Mouse (Mus musculus): ENCODE measurements around the gene Liph.

Liph gene

DNA sequence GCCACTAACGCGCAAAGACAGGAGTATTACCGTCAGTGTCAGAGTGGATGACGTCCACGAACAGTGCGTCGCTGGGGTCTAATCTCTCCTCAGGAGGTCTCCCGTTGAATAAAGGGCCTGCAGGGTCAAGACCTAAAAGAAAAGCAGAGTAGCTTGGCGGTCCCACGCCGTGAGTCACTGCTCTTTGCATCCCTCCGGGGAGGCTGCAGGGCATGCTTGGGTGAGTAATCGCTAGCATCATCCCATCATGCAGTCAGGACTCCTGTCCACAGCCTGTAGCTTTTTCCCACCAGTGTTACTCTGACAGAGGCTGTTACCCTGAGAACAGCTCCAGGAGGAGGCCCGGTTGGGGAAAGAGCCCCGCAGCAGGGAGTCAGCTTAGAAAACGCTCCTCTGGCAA lies 19.3 kb downstream of the Liph start:
- peak; percentile 33 for DNase-seq (ENCODE audit: low read depth, low spot score)

GRCm38 (mm10) chr16:21971446-21971845 lies 24.0 kb downstream of the Liph start:
- DNase-seq (ENCODE audit: low read depth, low spot score): no peak

GRCm38 (mm10) chr16:21970536-21970935 lies 24.9 kb downstream of the Liph start:
- no peak for DNase-seq (ENCODE audit: low read depth, low spot score)

DNA sequence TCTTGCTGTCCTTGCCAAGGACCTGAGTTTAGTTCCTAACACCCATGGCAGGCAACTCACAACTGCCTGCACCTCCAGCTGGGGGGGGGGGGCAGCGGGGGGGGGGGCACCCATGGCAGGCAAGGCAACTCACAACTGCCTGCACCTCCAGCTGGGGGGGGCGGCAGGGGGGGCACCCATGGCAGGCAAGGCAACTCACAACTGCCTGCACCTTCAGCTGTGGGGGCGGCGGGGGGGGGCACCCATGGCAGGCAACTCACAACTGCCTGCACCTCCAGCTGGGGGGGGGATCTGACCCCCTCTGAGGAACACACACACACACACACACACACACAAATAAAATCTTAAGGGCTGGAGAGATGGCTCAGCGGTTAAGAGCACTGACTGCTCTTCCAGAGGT lies 25.6 kb downstream of the Liph start:
- no peak for DNase-seq (ENCODE audit: low read depth, low spot score)

DNA sequence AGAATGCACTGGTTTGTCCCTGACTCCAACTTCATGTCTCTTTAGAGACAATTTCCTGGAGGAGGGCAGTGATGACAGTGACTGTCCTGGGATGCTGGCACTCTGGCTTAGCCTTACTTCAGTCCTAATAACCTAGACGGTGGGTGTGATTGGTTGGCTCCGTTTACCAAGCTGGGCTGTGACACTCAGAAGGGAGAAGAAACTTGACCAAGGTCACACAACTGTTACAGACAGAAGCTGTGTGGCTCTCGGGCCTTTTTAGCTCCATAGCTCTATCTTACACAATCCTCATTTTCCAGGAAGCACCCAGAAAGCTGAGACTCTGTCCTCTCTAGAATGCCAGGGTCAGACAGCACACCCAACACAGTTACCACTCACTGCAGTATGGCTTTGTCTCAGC lies 29.9 kb downstream of the Liph start:
- DNase-seq (ENCODE audit: low read depth, low spot score): no peak

GRCm38 (mm10) chr16:21955591-21955990 lies 39.9 kb downstream of the Liph start:
- no peak for DNase-seq (ENCODE audit: low read depth, low spot score)

DNA sequence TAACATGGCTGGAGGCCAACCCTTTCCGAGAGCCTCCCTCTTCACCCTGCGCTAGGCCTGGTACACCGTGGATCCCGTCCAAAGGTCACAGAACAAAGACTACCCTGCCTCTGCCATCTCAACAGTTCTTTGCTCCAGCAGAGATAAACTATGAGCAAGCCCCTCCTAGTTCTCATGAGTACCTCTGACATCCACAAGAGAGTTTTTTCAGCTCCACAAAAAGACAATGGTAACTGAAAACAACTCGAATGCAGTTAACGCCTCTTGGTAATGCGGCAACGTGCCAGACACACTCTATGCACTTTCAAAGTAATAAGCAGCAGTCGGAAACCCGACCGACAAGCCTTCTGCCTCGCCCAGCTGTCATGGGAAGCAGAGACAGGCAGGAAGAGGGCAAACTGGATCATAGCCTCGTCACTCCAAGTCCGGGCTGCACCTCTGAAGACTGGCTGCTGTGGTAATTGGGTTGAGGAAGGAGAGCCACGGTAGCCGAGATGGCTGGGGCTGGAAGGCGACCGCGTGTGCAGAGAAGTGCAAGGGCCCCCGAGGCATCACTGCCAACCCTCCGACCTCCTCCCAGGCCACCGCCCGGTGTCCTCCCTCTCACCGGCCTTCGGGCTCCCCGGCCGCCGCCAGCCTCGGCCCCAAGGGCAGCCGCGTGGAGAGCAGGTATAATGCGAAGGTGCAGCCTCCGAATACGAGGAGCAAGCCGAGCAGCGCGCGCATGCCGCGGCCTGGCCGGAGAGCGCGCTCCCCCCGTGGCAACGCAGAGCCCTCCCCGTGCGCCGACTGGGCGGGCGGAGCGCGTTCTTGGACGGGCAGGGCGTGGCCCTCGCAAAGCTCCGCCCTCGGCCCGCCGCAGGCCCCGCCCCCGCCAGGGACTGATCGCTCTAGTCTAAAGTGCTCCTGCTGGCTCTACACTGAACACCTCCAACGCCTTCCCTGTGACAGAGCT lies 48.4 kb downstream of the Liph start, which contains the start of gene Tmem41a:
Gene Tmem41a (minus strand): TSS at position 792 of the 955 bp plus-strand sequence.
- DNase-seq (ENCODE audit: low read depth, low spot score): peak; percentile 96

DNA sequence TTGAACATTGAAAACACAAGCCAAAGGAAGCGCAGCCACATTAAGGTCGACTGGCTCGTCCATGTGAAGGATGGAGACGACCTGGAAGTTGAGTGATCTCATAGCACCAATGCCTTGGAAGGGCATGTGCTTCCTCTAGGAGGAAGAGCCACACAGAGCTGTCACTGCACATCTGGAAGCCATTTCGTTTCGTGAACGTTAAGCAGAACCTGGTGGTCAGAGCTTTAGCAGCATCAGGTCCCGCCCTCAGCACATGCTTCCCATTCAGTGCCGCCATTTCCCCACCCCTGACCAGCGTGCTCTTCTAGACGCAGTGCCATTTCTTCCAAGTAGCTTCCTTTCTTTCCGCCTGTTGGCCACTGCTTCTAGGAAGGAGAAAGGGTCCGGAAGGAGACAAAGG lies 67.0 kb downstream of the Liph start:
- DNase-seq (ENCODE audit: low read depth, low spot score): no peak

DNA sequence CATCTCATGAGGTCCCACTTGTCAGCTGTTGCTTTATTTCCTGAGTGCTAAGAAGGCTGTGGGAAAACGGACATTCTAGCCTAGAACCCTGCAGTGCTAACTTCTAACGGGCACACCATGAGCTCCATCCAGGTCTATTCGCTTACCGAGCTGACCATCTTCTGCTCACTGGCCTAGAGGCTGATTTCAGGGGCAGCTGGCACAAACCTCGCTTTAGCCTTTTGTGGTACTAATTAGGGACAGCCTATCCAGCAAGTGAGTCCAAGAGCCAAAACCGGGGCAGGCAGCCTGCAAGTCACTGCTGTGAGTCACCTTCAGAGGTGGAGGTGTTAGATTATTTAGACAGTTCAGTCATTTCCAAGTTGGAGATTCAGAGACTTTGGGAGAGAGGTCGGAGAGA lies 78.8 kb downstream of the Liph start:
- DNase-seq (ENCODE audit: low read depth, low spot score): no peak

DNA sequence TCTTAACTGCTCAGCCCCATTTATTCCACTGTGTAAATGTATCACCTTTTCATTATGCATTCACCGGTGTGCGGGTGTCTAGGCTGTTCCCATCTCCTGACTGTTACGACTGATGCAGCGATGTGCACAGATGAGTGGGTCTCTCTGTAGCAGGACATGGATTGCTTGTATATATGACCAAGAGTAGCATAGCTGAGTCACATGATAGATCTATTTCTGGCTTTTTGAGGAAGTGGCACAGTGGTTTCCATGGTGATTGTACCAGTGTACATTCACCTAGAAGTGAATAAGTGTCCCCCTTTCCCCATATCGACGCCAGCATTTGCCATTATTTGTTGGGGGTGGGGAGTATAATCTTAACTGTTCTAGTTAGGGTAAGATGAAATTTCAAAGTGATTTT lies 82.1 kb downstream of the Liph start:
- DNase-seq (ENCODE audit: low read depth, low spot score): no peak

DNA sequence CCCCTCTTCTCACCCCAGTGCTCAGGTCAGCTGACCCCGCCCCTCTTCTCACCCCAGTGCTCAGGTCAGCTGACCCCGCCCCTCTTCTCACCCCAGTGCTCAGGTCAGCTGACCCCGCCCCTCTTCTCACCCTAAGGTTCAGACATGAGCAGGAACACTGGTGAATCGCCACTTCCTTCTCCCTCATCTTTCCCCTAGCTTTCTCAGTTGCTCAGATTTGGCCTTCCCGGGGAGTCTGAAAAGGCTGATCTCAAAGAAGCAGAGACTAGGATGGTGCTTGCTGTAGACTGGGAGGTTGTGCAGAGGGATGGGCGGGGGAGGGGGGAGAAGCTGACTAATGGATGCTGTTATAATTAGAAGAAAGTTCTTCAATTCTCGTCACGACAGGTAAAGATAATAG lies 86.6 kb downstream of the Liph start:
- DNase-seq (ENCODE audit: low read depth, low spot score): peak; percentile 73

DNA sequence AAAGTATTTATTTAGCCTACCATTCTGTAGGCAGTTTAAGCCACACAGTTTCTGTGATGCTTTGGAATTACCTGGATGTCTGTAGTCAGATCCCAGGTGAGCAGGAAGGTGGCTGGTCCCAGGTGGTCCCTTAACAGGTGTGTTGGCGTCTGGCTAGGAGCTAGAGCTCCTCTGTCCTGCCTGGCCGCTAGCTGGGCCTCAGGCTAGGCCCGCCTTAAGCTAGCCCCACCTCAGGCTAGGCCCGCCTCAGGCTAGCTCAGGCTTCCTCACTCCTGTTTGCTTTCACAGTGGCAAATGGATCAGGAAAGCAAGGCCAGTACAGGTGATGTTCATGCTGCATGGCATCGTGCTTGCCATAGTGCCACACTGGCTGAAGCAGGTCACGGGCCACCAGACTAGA lies 88.6 kb downstream of the Liph start:
- no peak for DNase-seq (ENCODE audit: low read depth, low spot score)

- DNase-seq (ENCODE audit: low read depth, low spot score): no peak
Measured at GRCm38 (mm10) chr16:21905996-21906395, 89.5 kb downstream of the Liph start.

DNA sequence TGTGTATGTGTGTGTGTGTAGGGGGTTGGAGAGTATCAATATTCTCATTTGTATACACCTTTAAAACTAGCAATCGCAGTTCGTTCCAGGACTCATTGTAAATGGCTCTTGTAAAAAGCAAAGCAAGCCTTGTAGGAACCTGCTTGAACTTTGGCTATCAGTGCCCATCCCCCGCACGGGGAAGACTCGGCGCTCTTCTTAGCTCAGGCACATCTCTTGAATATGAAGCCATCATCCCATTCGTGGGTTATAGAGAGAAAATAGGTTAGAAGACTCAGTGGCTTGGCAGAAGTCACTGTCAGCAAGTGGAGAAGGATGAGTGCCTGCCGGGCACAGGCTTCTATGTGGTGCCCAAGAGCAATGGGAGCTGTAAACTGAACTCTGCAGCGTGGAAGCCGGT lies 90.8 kb downstream of the Liph start:
- no peak for DNase-seq (ENCODE audit: low read depth, low spot score)

All from ZHBTc4 (cell line).